Mouse (Mus musculus) heart, adult 2 months (tissue): ENCODE data around the gene Nol7. TPM values are rescaled to one million over a fixed set of nuclear protein-coding genes. Genes with fewer than 3 reads are reported as not detected.

Experiments
- DNase-seq, 2 experiments: peaks; one replicate each; pipeline ENCODE4 v3.0.0; 2021
- H3K27ac ChIP-seq: fragments of 200-600 bp; 2 replicates; pipeline ENCODE4 v1.8.1; 2022
- H3K27me3 ChIP-seq: fragments of 200-500 bp; 2 replicates; pipeline ENCODE4 v1.6.1; 2012; ENCODE audit warnings: mild to moderate bottlenecking, low read length, inconsistent platforms, mixed read lengths; ENCODE audit not compliant: control insufficient read depth, insufficient read depth
- H3K36me3 ChIP-seq: fragments of 200-500 bp; 2 replicates; pipeline ENCODE4 v1.6.1; 2012; ENCODE audit warnings: low read length, inconsistent platforms; ENCODE audit not compliant: control insufficient read depth, insufficient read depth
- H3K4me1 ChIP-seq: fragments of 200-500 bp; 2 replicates; pipeline ENCODE4 v1.6.1; 2011; ENCODE audit warnings: low read length; ENCODE audit not compliant: control insufficient read depth, insufficient read depth
- H3K4me3 ChIP-seq: fragments of 200-600 bp; 2 replicates; pipeline ENCODE4 v1.8.1; 2022
- H3K79me2 ChIP-seq: fragments of 200-500 bp; replicated peaks from 2 replicates; pipeline ENCODE4 v1.6.1; 2012; ENCODE audit warnings: mild to moderate bottlenecking, inconsistent platforms, low read length, moderate library complexity, mixed read lengths; ENCODE audit not compliant: control insufficient read depth, insufficient read depth
- H3K9ac ChIP-seq: fragments of 200-500 bp; 2 replicates; pipeline ENCODE4 v1.6.1; 2012; ENCODE audit warnings: low read depth, mild to moderate bottlenecking, control low read depth, inconsistent platforms, low read length, mixed read lengths
- CTCF ChIP-seq: fragments of 200-600 bp; IDR thresholded peaks from 2 replicates; pipeline ENCODE4 v1.8.1; 2022; ENCODE audit warnings: antibody characterized with exemption, mild to moderate bottlenecking, moderate library complexity
- EP300 ChIP-seq: fragments of 200-500 bp; IDR thresholded peaks from 2 replicates; pipeline ENCODE4 v1.6.1; 2011; ENCODE audit warnings: low read depth, low read length, control low read depth; ENCODE audit not compliant: insufficient read depth
- POLR2A ChIP-seq: fragments of 200-500 bp; IDR thresholded peaks from 2 replicates; pipeline ENCODE4 v1.6.1; 2011; ENCODE audit warnings: mild to moderate bottlenecking, low read depth, low read length, control low read depth; ENCODE audit not compliant: insufficient read depth
- WGBS: fragments of 180-500 bp; shearing (Covaris S2); methylation state at CpG from one replicate; pipeline ENCODE4 v1.1.7; 2018; 5-methylcytosine and 5-hydroxymethylcytosine counted together
- intact Hi-C: fragments of 180-260 bp; cut with DNase I; formaldehyde crosslinking; loops from one replicate; pipeline ENCODE4 v1.15.1; 2025
- polyA plus RNA-seq: library from polyadenylated mRNA; depleted of rRNA; stranded (reverse); fragments of >200 nt; gene quantifications from 2 replicates; pipeline ENCODE4 v1.2.3, GENCODE M21; 2012; rRNA removed
- total RNA-seq, 2 experiments: library from RNA; stranded (reverse); gene quantifications; 2 replicates each; pipeline ENCODE4 v1.2.3; 2021

The Nol7 gene
- total and polyA plus RNA-seq, 3 experiments = 27.1 to 120 (median 102) TPM

DNA sequence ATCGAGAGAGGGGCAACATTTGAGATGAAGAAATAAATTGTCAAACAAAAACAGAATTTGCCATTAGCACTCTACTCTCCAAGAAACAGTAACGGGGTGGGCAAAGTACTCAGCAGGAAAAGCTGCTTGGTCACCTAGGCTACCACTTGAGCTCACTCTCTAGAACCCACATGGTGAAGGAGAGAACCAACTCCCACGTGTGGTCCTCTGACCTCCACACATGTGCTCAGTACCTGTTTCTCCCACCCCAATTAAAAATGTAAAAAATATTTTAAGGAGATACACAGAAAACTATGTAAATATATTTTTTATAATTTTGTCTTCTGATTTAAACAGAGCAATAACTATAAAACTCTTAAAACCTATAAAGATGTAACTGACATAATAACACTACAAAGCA is 49.5 kb downstream of the Nol7 start:
- no peak for DNase-seq
- WGBS = 72% methylated on average over 3 of the region's 3 CpGs
- H3K27me3 ChIP-seq = no peaks in the 10 kb centered on the region
- no peak overlapping the region for H3K27ac ChIP-seq
- H3K4me1 ChIP-seq = peaks cover 11% of the 10 kb centered on the region
- H3K36me3 ChIP-seq = peaks cover 26% of the 10 kb centered on the region
- intact Hi-C loops = no loop called here
- H3K79me2 ChIP-seq = peaks cover 9% of the 10 kb centered on the region
- no peak for TF ChIP-seq CTCF
- TF ChIP-seq POLR2A = no peak
- no peak for TF ChIP-seq EP300
- H3K4me3 ChIP-seq = no peak overlapping the region
- H3K9ac ChIP-seq = no peak overlapping the region

DNA sequence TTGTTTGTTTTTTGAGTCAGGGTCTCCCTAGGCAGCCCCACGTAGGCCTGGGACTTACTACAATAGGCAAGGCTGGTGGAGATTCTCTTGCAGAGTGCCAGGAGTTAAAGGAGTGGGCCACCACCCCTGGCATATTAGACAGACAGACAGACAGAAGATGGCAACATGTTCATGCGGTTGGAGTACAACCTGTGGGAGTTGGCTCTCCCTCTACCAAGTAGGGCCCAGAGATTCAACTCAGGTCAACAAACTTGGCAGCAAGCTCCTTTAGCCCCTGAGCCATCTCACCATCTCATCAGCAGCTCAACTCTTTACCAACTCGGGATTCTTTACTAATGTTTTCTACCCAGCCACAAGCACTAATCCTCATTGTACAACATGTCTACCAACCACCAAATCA is 52.5 kb downstream of the Nol7 start:
- Histone ChIP-seq H3K36me3 (peaks cover 23% of the 10 kb centered on the region), H3K9ac (no peak overlapping the region), H3K4me3 (no peak overlapping the region), H3K27ac (no peak overlapping the region), H3K27me3 (no peaks in the 10 kb centered on the region), H3K4me1 (peaks cover 20% of the 10 kb centered on the region), H3K79me2 (peaks cover 6% of the 10 kb centered on the region)
- DNase-seq = no peak
- intact Hi-C loops = no loop called here
- WGBS = 84% methylated on average over 3 of the region's 3 CpGs
- TF ChIP-seq CTCF (no peak), POLR2A (no peak), EP300 (no peak)

DNA sequence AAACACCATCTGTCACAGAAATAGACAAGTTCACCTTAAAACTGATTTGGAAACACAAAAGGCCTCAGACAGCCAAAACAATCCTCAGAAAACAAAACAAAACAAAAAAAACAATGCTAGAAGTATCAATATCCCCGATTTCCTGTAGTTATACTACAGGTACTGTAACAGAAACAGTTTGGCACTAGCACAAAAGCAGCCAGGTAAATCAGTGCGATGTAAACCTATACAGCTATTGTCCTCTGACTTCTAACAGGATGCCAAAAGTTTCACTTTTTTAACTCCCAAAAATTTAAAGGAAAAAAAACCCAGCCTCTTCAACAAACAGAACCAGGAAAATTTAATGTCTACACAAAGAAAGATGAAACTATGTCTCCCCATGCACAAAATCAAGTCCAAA is 54.0 kb downstream of the Nol7 start:
- no peak for DNase-seq
- Histone ChIP-seq H3K27ac (no peak overlapping the region), H3K9ac (no peak overlapping the region), H3K4me3 (no peak overlapping the region), H3K79me2 (peaks cover 5% of the 10 kb centered on the region; the same call in 1 of the 2 replicates), H3K4me1 (peaks cover 14% of the 10 kb centered on the region), H3K36me3 (peaks cover 17% of the 10 kb centered on the region), H3K27me3 (no peaks in the 10 kb centered on the region)
- TF ChIP-seq EP300 (no peak), POLR2A (no peak), CTCF (no peak)
- intact Hi-C loops = no loop called here
- WGBS = 56% methylated on average over 2 of the region's 2 CpGs

DNA sequence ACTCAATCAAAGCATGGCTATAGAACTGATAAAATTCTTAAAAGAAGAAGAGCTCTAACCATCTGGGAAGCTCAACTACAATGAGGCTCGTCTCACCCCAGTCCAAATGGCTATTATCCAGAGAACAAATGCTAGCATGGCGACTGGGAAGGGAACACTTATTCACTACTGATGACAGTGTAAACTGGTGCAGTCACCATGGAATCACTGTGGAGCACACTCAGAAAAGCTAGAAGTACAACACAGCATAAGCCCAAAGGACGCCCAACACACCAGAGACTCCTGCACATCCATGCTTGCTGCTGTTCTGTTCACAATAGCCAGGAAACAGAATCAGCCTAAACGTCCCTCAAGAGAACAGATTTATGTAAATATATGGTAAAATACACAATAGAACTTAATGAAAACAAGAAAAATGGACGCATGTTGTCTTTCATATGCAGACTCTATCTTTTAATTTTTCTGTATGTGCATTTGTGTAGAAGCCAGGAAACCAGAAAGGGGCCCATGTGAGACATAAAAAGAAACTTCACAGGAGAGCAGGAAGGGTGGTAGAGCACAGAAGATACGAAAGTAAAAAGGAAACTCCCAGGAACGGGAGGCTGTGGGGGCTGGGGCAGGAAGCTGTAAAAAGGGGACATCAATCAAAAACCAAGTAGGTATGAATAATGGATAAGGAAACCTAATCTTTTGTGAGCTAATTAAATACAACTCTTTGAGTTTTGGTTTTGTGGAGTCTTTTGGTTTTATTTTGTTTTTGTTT is 54.8 kb downstream of the Nol7 start:
- Histone ChIP-seq H3K4me1 (peaks cover 10% of the 10 kb centered on the region), H3K9ac (no peak overlapping the region), H3K4me3 (no peak overlapping the region), H3K36me3 (peaks cover 17% of the 10 kb centered on the region), H3K79me2 (peaks cover 5% of the 10 kb centered on the region; the same call in 1 of the 2 replicates), H3K27ac (peak overlapping the region; percentile 10; the same call in 1 of the 2 replicates), H3K27me3 (no peaks in the 10 kb centered on the region)
- intact Hi-C loops = no loop called here
- no peak for TF ChIP-seq CTCF
- no peak for TF ChIP-seq POLR2A
- TF ChIP-seq EP300 = no peak
- 25% methylated on average over 7 of the region's 7 CpGs for WGBS
- DNase-seq = no peak

DNA sequence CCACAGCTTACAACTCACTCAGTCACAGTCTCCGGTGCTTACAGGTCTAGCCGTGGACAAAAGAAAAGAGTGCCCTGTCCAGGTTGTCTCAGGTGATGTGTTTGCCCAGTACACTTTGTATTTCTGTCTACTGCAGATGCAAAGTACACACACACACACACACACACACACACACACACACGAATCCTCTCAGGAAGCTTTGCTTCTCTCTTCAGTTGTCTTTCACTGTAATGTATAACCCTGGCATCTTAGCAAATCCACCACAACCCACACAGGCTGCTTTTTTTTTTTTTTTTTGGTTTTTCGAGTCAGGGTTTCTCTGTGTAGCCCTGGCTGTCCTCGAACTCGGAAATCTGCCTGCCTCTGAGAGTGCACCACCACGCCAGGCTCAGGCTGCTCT is 56.2 kb downstream of the Nol7 start:
- Histone ChIP-seq H3K4me3 (no peak overlapping the region), H3K79me2 (peaks cover 5% of the 10 kb centered on the region; the same call in 1 of the 2 replicates), H3K36me3 (peaks cover 17% of the 10 kb centered on the region), H3K9ac (no peak overlapping the region), H3K4me1 (peaks cover 12% of the 10 kb centered on the region), H3K27me3 (no peaks in the 10 kb centered on the region), H3K27ac (no peak overlapping the region)
- 76% methylated on average over 7 of the region's 7 CpGs for WGBS
- no peak for TF ChIP-seq CTCF
- no peak for TF ChIP-seq POLR2A
- TF ChIP-seq EP300 = no peak
- intact Hi-C loops = no loop called here
- no peak for DNase-seq

Other genes with a start within 250 kb of the Nol7 start
- gene Tbc1d7, start 226.9 kb upstream of the Nol7 start, total RNA-seq = 10 to 100 TPM; 28.5 to 28.8 TPM
- 33.4 and 34.1 TPM in 2 replicates for gene Tbc1d7, start 226.9 kb upstream of the Nol7 start, polyA plus RNA-seq
- gene Gfod1, start 94.2 kb upstream of the Nol7 start, total RNA-seq = 10 to 100 TPM; 33.7 to 34.1 TPM
- gene Gfod1, start 94.2 kb upstream of the Nol7 start, polyA plus RNA-seq = 9.5 and 19.2 TPM in 2 replicates
- 10 to 100 TPM; 53.9 to 58.9 TPM for gene Sirt5, start 32.9 kb upstream of the Nol7 start, total RNA-seq
- gene Sirt5, start 32.9 kb upstream of the Nol7 start, polyA plus RNA-seq = 25.7 and 37.5 TPM in 2 replicates
- gene Ranbp9, start 82.9 kb downstream of the Nol7 start, total RNA-seq = 10 to 100 TPM; 42.2 to 44.2 TPM
- 16.1 and 22.3 TPM in 2 replicates for gene Ranbp9, start 82.9 kb downstream of the Nol7 start, polyA plus RNA-seq
- gene Mcur1, start 161.8 kb downstream of the Nol7 start, total RNA-seq = 10 to 100 TPM; 43.9 to 49.8 TPM
- gene Mcur1, start 161.8 kb downstream of the Nol7 start, polyA plus RNA-seq = 26.4 and 41.6 TPM in 2 replicates
- under 1 TPM; 0.05 to 0.07 TPM for gene Rnf182, start 217.3 kb downstream of the Nol7 start, total RNA-seq
- 0.12 and 0.16 TPM in 2 replicates for gene Rnf182, start 217.3 kb downstream of the Nol7 start, polyA plus RNA-seq